Mouse (Mus musculus) ES-E14 (cell line): Measurements from ENCODE around the gene Rxfp2. TPM values are rescaled to one million over a fixed set of nuclear protein-coding genes. Genes with fewer than 3 reads are reported as not detected.

ENCODE experiments used
- DNase-seq: peaks from one replicate; pipeline ENCODE4 v3.0.0-alpha.2; 2013; ENCODE audit warnings: low read depth, low spot score
- H3K27ac ChIP-seq: 2 replicates; pipeline ENCODE4 v1.5.1; 2012; ENCODE audit warnings: low read depth, mild to moderate bottlenecking, low read length, moderate library complexity, mixed read lengths; ENCODE audit not compliant: poor library complexity, insufficient read depth, severe bottlenecking
- H3K36me3 ChIP-seq: 2 replicates; pipeline ENCODE4 v1.6.1; 2012; ENCODE audit warnings: mild to moderate bottlenecking, low read length, moderate library complexity, mixed read lengths; ENCODE audit not compliant: control insufficient read depth, poor library complexity, insufficient read depth, severe bottlenecking
- H3K4me1 ChIP-seq, 2 experiments: fragments of 150-350 bp in 1 of 2; sonication (generic) in 1 of 2; 2 replicates each; pipeline ENCODE4 v1.6.1; 2012; ENCODE audit warnings: low read length in 2 of 2, mild to moderate bottlenecking in 1 of 2, mixed read lengths in 1 of 2; ENCODE audit not compliant: control insufficient read depth in 2 of 2, insufficient read depth in 2 of 2, poor library complexity in 1 of 2
- H3K4me3 ChIP-seq, 2 experiments: fragments of 150-350 bp in 1 of 2; sonication (generic) in 1 of 2; 2 replicates each; pipeline ENCODE4 v1.5.1; 2012; ENCODE audit warnings: low read length in 2 of 2, low read depth in 1 of 2, mild to moderate bottlenecking in 1 of 2, mixed read lengths in 1 of 2; ENCODE audit not compliant: insufficient read depth in 1 of 2, poor library complexity in 1 of 2, severe bottlenecking in 1 of 2
- H3K9ac ChIP-seq: 2 replicates; pipeline ENCODE4 v1.6.1; 2012; ENCODE audit warnings: low read depth, mild to moderate bottlenecking, low read length, mixed read lengths; ENCODE audit not compliant: poor library complexity, insufficient read depth, severe bottlenecking
- H3K9me3 ChIP-seq: fragments of 150-350 bp; sonication (generic); 2 replicates; pipeline ENCODE4 v1.6.1; 2012; ENCODE audit warnings: low read depth, mild to moderate bottlenecking, low read length; ENCODE audit not compliant: control insufficient read depth, insufficient read depth
- CHD2 ChIP-seq: IDR thresholded peaks from 2 replicates; pipeline ENCODE4 v1.6.1; 2014; ENCODE audit warnings: mild to moderate bottlenecking, low read depth, low read length, inconsistent platforms
- HCFC1 ChIP-seq: IDR thresholded peaks from 2 replicates; pipeline ENCODE4 v1.6.1; 2012; ENCODE audit warnings: low read length, inconsistent platforms, borderline replicate concordance; ENCODE audit not compliant: insufficient read depth
- MAFK ChIP-seq: IDR thresholded peaks from 2 replicates; pipeline ENCODE4 v1.6.1; 2014; ENCODE audit warnings: mild to moderate bottlenecking, low read depth, low read length, inconsistent platforms; ENCODE audit not compliant: insufficient read depth
- ZC3H11A ChIP-seq: IDR thresholded peaks from 2 replicates; pipeline ENCODE4 v1.6.1; 2012; ENCODE audit warnings: low read depth, mild to moderate bottlenecking, inconsistent platforms, low read length, borderline replicate concordance
- ZNF384 ChIP-seq: IDR thresholded peaks from 2 replicates; pipeline ENCODE4 v1.6.1; 2012; ENCODE audit warnings: low read depth, low read length, inconsistent platforms
- in situ Hi-C, 2 experiments: fragments of 600-800 bp; cut with MboI; formaldehyde crosslinking; loops; one replicate each; pipeline ENCODE4 v1.15.1; 2025; ENCODE audit warnings: low sequenced_read_pairs in 2 of 2, inconsistent platforms in 1 of 2; ENCODE audit not compliant: unreplicated experiment in 2 of 2
- total RNA-seq: library from RNA; depleted of rRNA; stranded (reverse); fragments of 300-350 nt; gene quantifications from 2 replicates; pipeline ENCODE4 v1.2.3, GENCODE M21; 2012

Rxfp2 gene
- total RNA-seq, 1 experiment: not detected

- no peak overlapping the region; the same call in 1 of the 2 replicates for H3K27ac ChIP-seq
Measured at GRCm38 (mm10) chr5:150111236-150111635, 92.8 kb downstream of the Rxfp2 start.

GRCm38 (mm10) chr5:150114007-150114406 lies 95.5 kb downstream of the Rxfp2 start:
- in situ Hi-C loops: no loop called here
- TF ChIP-seq ZC3H11A (peak; percentile 31; the same call in 1 of the 2 replicates), CHD2 (no peak)
- peaks cover 6 to 20% of the 10 kb centered on the region in 2 experiments for H3K4me1 ChIP-seq

More at GRCm38 (mm10) chr5:150111236-150111635, 92.8 kb downstream of the Rxfp2 start:
- Histone ChIP-seq H3K9ac (no peak overlapping the region), H3K4me3 (no peak overlapping the region), H3K36me3 (no peaks in the 10 kb centered on the region), H3K9me3 (no peaks in the 10 kb centered on the region), H3K4me1 (peaks cover 6 to 16% of the 10 kb centered on the region in 2 experiments)
- TF ChIP-seq ZNF384: no peak
- TF ChIP-seq ZC3H11A: no peak
- no peak for TF ChIP-seq HCFC1
- no peak for TF ChIP-seq MAFK
- TF ChIP-seq CHD2: no peak
- no peak for DNase-seq
- in situ Hi-C loops: no loop called here

GRCm38 (mm10) chr5:150114778-150115177 lies 96.3 kb downstream of the Rxfp2 start:
- TF ChIP-seq ZC3H11A (no peak), MAFK (no peak), HCFC1 (no peak), CHD2 (no peak), ZNF384 (no peak)
- DNase-seq: no peak
- Histone ChIP-seq H3K4me3 (no peak overlapping the region), H3K36me3 (no peaks in the 10 kb centered on the region), H3K4me1 (peaks cover 6 to 20% of the 10 kb centered on the region in 2 experiments), H3K27ac (no peak overlapping the region), H3K9me3 (no peaks in the 10 kb centered on the region), H3K9ac (no peak overlapping the region)
- in situ Hi-C loops: no loop called here

More at GRCm38 (mm10) chr5:150114007-150114406, 95.5 kb downstream of the Rxfp2 start:
- peak; percentile 51 for DNase-seq
- Histone ChIP-seq H3K9me3 (no peaks in the 10 kb centered on the region), H3K27ac (no peak overlapping the region), H3K9ac (no peak overlapping the region), H3K36me3 (no peaks in the 10 kb centered on the region), H3K4me3 (no peak overlapping the region)

- Histone ChIP-seq H3K9ac (no peak overlapping the region), H3K36me3 (no peaks in the 10 kb centered on the region), H3K4me3 (no peak overlapping the region), H3K27ac (no peak overlapping the region), H3K4me1 (peaks cover 6 to 20% of the 10 kb centered on the region in 2 experiments), H3K9me3 (no peaks in the 10 kb centered on the region)
- no peak for TF ChIP-seq ZC3H11A
- no peak for TF ChIP-seq ZNF384
- no peak for TF ChIP-seq HCFC1
- no peak for TF ChIP-seq CHD2
- no peak for TF ChIP-seq MAFK
- in situ Hi-C loops: no loop called here
- no peak for DNase-seq
Measured at GRCm38 (mm10) chr5:150115271-150116092, 97.0 kb downstream of the Rxfp2 start.
